Mouse (Mus musculus) heart, embryonic 14.5 days (tissue): ENCODE measurements at regions not wholly inside any gene's neighbourhood (a gene's known extent, or its start where the extent isn't known, plus 50 kb on each side); places are given as distances from the start of the nearest gene placed in this dataset.

Experiments
- ATAC-seq: fragments of 200-750 bp; cut with Nextera tagmentation; 2 replicates; pipeline ENCODE4 v1.8.0; 2017; ENCODE audit warnings: low read depth, moderate TSS enrichment; ENCODE audit not compliant: insufficient number of reproducible peaks, insufficient read depth, low FRiP score
- H3K27ac ChIP-seq, 2 experiments: fragments of 200-500 bp in 1 of 2; fragments of 300-500 bp in 1 of 2; sonication (generic) in 1 of 2; replicated peaks in 1 of 2; 2 replicates each; pipeline ENCODE4 v1.5.1; 2012 to 2014; ENCODE audit warnings: low read depth in 2 of 2, low read length in 2 of 2, control low read depth in 1 of 2, mild to moderate bottlenecking in 1 of 2, mixed read lengths in 1 of 2; ENCODE audit not compliant: control insufficient read depth in 1 of 2, insufficient read depth in 1 of 2
- H3K27me3 ChIP-seq: fragments of 300-500 bp; sonication (generic); 2 replicates; pipeline ENCODE4 v1.6.1; 2014; ENCODE audit warnings: mild to moderate bottlenecking, low read length, control low read depth; ENCODE audit not compliant: control insufficient read depth, insufficient read depth
- H3K36me3 ChIP-seq: fragments of 300-500 bp; sonication (generic); 2 replicates; pipeline ENCODE4 v1.6.1; 2014; ENCODE audit warnings: mild to moderate bottlenecking, control low read depth, low read length, mixed read lengths; ENCODE audit not compliant: control insufficient read depth, insufficient read depth
- H3K4me1 ChIP-seq, 2 experiments: fragments of 200-500 bp in 1 of 2; fragments of 300-500 bp in 1 of 2; sonication (generic) in 1 of 2; 2 replicates each; pipeline ENCODE4 v1.6.1; 2012 to 2014; ENCODE audit warnings: low read length in 2 of 2, control low read depth in 1 of 2, mixed read lengths in 1 of 2; ENCODE audit not compliant: control insufficient read depth in 2 of 2, insufficient read depth in 2 of 2
- H3K4me2 ChIP-seq: fragments of 300-500 bp; sonication (generic); 2 replicates; pipeline ENCODE4 v1.6.1; 2014; ENCODE audit warnings: mild to moderate bottlenecking, low read length
- H3K4me3 ChIP-seq, 2 experiments: fragments of 200-500 bp in 1 of 2; fragments of 300-500 bp in 1 of 2; sonication (generic) in 1 of 2; 2 replicates each; pipeline ENCODE4 v1.5.1; 2012 to 2014; ENCODE audit warnings: low read length in 2 of 2, mild to moderate bottlenecking in 2 of 2, control low read depth in 1 of 2, low read depth in 1 of 2, moderate library complexity in 1 of 2; ENCODE audit not compliant: control insufficient read depth in 1 of 2, insufficient read depth in 1 of 2
- H3K9ac ChIP-seq: fragments of 300-500 bp; sonication (generic); 2 replicates; pipeline ENCODE4 v1.6.1; 2014; ENCODE audit warnings: mild to moderate bottlenecking, low read length
- H3K9me3 ChIP-seq: fragments of 300-500 bp; sonication (generic); 2 replicates; pipeline ENCODE4 v1.6.1; 2016; ENCODE audit warnings: low read length, control low read depth; ENCODE audit not compliant: control insufficient read depth
- WGBS: fragments of 180-500 bp; shearing (Covaris S2); extraction: QIAGEN DNeasy Blood & Tissue Kit; methylation state at CpG from one replicate; pipeline ENCODE4 v1.1.7; 2014; 5-methylcytosine and 5-hydroxymethylcytosine counted together

GRCm38 (mm10) chr4:150748099-150749000 lies 96.4 kb upstream of the Slc45a1 start:
- 10% methylated on average over 13 of the region's 13 CpGs for WGBS
- H3K9ac ChIP-seq: no peak overlapping the region
- H3K27me3 ChIP-seq: no peaks in the 10 kb centered on the region
- peak overlapping the region; percentile 26; the same call in 1 of the 2 replicates for H3K4me2 ChIP-seq
- ATAC-seq: peak; percentile 40; the same call in 1 of the 2 replicates
- H3K27ac ChIP-seq: peak overlapping the region in 1 of 2 experiments; percentile 50; a peak in 2 of 4 replicates
- no peak overlapping the region for H3K4me3 ChIP-seq
- H3K4me1 ChIP-seq: peaks cover 19 to 22% of the 10 kb centered on the region in 2 experiments
- H3K36me3 ChIP-seq: no peaks in the 10 kb centered on the region
- H3K9me3 ChIP-seq: no peaks in the 10 kb centered on the region

- ATAC-seq: no peak
- Histone ChIP-seq H3K27ac (peak overlapping the region; percentile 41 to 48; a peak in 1 of 4 replicates), H3K4me2 (no peak overlapping the region), H3K36me3 (no peaks in the 10 kb centered on the region), H3K4me3 (no peak overlapping the region), H3K4me1 (peaks cover 19 to 22% of the 10 kb centered on the region in 2 experiments), H3K27me3 (no peaks in the 10 kb centered on the region), H3K9me3 (no peaks in the 10 kb centered on the region), H3K9ac (no peak overlapping the region)
- WGBS: 46% methylated on average over 13 of the region's 13 CpGs
These were observed 94.5 kb upstream of the Slc45a1 start for GRCm38 (mm10) chr4:150746430-150746923.

GRCm38 (mm10) chr4:150745529-150746429 lies 93.8 kb upstream of the Slc45a1 start:
- peak; percentile 47; the same call in 1 of the 2 replicates for ATAC-seq
- no peaks in the 10 kb centered on the region for H3K27me3 ChIP-seq
- no peak overlapping the region for H3K9ac ChIP-seq
- H3K27ac ChIP-seq: peak overlapping the region; percentile 41 to 48; a peak in 1 of 4 replicates
- no peaks in the 10 kb centered on the region for H3K9me3 ChIP-seq
- H3K4me3 ChIP-seq: no peak overlapping the region
- H3K4me1 ChIP-seq: peaks cover 19 to 22% of the 10 kb centered on the region in 2 experiments
- 54% methylated on average over 7 of the region's 7 CpGs for WGBS
- H3K36me3 ChIP-seq: no peaks in the 10 kb centered on the region
- no peak overlapping the region for H3K4me2 ChIP-seq

GRCm38 (mm10) chr4:150743508-150743907 lies 91.5 kb upstream of the Slc45a1 start:
- no peak for ATAC-seq
- no peaks in the 10 kb centered on the region for H3K36me3 ChIP-seq
- no peak overlapping the region for H3K27ac ChIP-seq
- no peak overlapping the region for H3K9ac ChIP-seq
- peaks cover 13 to 16% of the 10 kb centered on the region in 2 experiments for H3K4me1 ChIP-seq
- no peaks in the 10 kb centered on the region for H3K9me3 ChIP-seq
- H3K27me3 ChIP-seq: no peaks in the 10 kb centered on the region
- no peak overlapping the region for H3K4me2 ChIP-seq
- H3K4me3 ChIP-seq: no peak overlapping the region
- WGBS: 83% methylated on average over 7 of the region's 8 CpGs

- ATAC-seq: no peak
- H3K27me3 ChIP-seq: no peaks in the 10 kb centered on the region
- 23% methylated on average over 6 of the region's 6 CpGs for WGBS
- no peak overlapping the region for H3K4me3 ChIP-seq
- H3K36me3 ChIP-seq: no peaks in the 10 kb centered on the region
- H3K9me3 ChIP-seq: no peaks in the 10 kb centered on the region
- H3K27ac ChIP-seq: no peak overlapping the region
- no peak overlapping the region for H3K9ac ChIP-seq
- H3K4me1 ChIP-seq: peaks cover 9 to 12% of the 10 kb centered on the region in 2 experiments
- H3K4me2 ChIP-seq: no peak overlapping the region
These were observed 91.1 kb upstream of the Slc45a1 start for GRCm38 (mm10) chr4:150743103-150743502.

DNA sequence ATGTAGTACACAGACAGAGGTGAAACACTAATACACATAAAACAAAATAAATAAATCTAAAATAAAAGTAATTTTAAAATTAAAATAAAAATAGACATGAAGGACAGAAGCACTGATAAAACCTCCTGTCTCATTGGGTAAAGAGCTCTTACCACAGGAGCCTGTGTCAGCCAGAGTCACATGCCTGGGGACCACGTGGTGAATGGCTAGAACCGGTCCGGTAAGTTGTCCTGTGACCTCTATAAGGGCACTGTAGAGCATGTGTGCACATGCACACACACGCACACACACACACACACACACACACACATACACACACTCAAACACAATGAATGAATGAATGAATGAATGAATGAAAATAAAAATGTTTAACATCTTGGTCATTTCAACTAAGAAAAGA lies 89.8 kb upstream of the Slc45a1 start:
- Histone ChIP-seq H3K36me3 (no peaks in the 10 kb centered on the region), H3K9ac (no peak overlapping the region), H3K4me2 (no peak overlapping the region), H3K4me3 (no peak overlapping the region), H3K9me3 (no peaks in the 10 kb centered on the region), H3K27ac (no peak overlapping the region), H3K27me3 (no peaks in the 10 kb centered on the region), H3K4me1 (peaks cover 5 to 8% of the 10 kb centered on the region in 2 experiments)
- 89% methylated on average over 4 of the region's 4 CpGs for WGBS
- no peak for ATAC-seq

DNA sequence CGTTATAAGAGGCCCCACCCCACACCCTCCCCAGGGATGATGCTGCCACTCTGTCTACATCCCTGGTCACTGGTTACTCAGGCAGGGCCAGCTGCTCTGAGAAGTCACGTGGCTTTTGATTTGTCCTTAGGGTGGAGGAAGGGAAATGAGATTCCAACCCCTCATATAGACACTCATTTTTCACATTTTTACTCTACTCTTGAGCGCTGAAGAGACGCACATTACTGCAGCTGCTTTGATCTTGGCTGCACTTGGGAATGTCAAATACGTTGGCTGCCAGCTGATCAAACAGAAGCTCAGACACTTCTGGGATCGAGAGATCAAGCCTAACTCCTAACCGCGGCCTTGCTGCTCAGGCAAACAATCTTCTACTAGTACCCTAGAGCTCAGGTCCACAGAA lies 88.2 kb upstream of the Slc45a1 start:
- 27% methylated on average over 8 of the region's 8 CpGs for WGBS
- no peak for ATAC-seq
- no peak overlapping the region for H3K4me2 ChIP-seq
- H3K9me3 ChIP-seq: no peaks in the 10 kb centered on the region
- no peaks in the 10 kb centered on the region for H3K4me1 ChIP-seq
- no peaks in the 10 kb centered on the region for H3K36me3 ChIP-seq
- H3K27me3 ChIP-seq: no peaks in the 10 kb centered on the region
- no peak overlapping the region for H3K4me3 ChIP-seq
- H3K9ac ChIP-seq: no peak overlapping the region
- H3K27ac ChIP-seq: no peak overlapping the region
